Mouse (Mus musculus) adipose tissue, adult 10 weeks (tissue): ENCODE results near the gene Uck2. TPM values are rescaled to one million over a fixed set of nuclear protein-coding genes. Genes with fewer than 3 reads are reported as not detected.

Experiments used
- polyA plus RNA-seq: library from polyadenylated mRNA; stranded (reverse); fragments of 350-450 nt; fragmentation: Illumina TruSeq; extraction: RNeasy Lipid Tissue Mini Kit (QIAGEN cat#74804); gene quantifications from one replicate; pipeline ENCODE4 v1.2.3, GENCODE M21; 2014; ENCODE audit warnings: low read depth, low replicate concordance

Gene Uck2
- polyA plus RNA-seq = 15.4 TPM

GRCm38 (mm10) chr1:167285320-167285355 is at the start of gene Uck2:
Gene Uck2 (minus strand): TSS chr1:167285320.

GRCm38 (mm10) chr1:167308261-167309054 is 23.3 kb upstream of the Uck2 start, which contains the start of gene Tmco1:
Gene Tmco1 (plus strand): TSS chr1:167308378.

Other genes starting within 250 kb of the Uck2 start
- 107 TPM for gene Tmco1, start 23.1 kb upstream of the Uck2 start, polyA plus RNA-seq
- gene Aldh9a1, start 64.7 kb upstream of the Uck2 start, polyA plus RNA-seq = 39.1 TPM
- gene Mgst3, start 108.5 kb upstream of the Uck2 start, polyA plus RNA-seq = 110 TPM
- 0.46 TPM for gene Lrrc52, start 181.5 kb upstream of the Uck2 start, polyA plus RNA-seq